Mouse (Mus musculus) testis, postnatal 10 days (tissue): ENCODE results near the gene Hint1.

Experiments used
- DNase-seq: peaks from one replicate; pipeline ENCODE4 v3.0.0; 2021; ENCODE audit warnings: low spot score

Gene Hint1

GRCm38 (mm10) chr11:54861471-54862420 is 4.4 kb upstream of the Hint1 start:
- no peak for DNase-seq

- DNase-seq = peak; percentile 66
These were observed 3.3 kb upstream of the Hint1 start for GRCm38 (mm10) chr11:54862621-54863520.

- no peak for DNase-seq
These were observed 675 bp upstream of the Hint1 start for GRCm38 (mm10) chr11:54865330-54866085.

DNA sequence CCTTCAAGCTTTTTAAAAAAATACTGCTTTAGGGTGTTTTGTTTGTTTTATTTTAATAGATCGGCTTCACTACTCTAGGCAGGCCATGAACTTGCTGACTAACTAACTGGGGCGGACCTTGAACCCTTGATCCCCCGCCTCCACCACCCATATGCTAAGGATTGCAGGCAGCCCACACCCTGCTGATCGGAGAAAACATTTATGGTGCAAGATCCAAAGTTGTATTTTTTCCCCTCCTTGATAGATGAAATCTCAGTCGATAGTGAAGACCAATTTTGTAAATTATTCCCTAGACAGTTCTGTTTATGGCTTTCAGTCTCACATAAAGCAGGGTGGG is 834 bp downstream of the Hint1 start:
- no peak for DNase-seq

DNA sequence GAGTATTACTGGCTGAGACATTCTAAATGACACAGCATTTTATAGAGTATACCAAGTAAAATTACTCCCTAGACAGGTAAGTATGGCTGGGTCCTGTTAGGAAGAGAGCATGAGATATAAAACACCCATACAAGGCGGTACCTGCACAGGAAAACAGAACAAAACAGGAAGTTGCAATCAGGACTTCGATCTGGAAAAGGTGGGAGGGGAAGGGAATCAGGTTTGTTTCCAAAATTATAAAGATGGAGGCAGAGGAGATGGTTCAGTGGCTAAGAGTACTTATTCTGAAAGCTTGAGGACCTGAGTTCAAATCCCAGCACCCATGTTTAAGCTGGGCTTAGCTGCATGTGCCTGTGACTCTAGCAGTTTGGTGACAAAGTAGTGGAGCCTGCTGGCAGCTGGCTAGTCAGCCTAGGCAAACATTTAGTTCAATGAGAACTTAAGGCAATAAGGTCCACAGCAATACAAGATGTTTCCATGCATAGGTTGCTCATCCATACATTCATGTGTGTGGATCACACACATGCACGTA is 1.8 kb downstream of the Hint1 start:
- DNase-seq = no peak

GRCm38 (mm10) chr11:54868445-54868844 is 2.3 kb downstream of the Hint1 start:
- DNase-seq = no peak

DNA sequence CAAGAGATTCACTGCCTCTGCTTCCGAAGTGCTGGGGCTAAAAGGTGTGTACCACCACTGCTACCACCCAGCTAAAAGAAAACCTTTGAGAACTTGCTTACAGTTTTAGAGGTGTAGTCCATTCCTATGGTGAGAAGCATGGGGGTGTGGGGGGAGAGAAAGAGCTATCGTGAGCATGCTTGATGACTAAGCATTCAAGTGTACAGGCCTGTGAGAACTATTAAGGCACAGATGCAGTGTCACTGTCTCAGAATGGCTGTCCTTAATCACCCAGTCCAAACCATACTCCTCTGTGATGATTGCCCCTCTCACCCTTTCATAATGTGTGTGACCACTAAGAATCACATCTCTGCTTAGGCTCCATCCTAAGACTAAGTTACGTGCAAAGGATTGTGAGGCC is 3.1 kb downstream of the Hint1 start:
- DNase-seq = no peak

DNA sequence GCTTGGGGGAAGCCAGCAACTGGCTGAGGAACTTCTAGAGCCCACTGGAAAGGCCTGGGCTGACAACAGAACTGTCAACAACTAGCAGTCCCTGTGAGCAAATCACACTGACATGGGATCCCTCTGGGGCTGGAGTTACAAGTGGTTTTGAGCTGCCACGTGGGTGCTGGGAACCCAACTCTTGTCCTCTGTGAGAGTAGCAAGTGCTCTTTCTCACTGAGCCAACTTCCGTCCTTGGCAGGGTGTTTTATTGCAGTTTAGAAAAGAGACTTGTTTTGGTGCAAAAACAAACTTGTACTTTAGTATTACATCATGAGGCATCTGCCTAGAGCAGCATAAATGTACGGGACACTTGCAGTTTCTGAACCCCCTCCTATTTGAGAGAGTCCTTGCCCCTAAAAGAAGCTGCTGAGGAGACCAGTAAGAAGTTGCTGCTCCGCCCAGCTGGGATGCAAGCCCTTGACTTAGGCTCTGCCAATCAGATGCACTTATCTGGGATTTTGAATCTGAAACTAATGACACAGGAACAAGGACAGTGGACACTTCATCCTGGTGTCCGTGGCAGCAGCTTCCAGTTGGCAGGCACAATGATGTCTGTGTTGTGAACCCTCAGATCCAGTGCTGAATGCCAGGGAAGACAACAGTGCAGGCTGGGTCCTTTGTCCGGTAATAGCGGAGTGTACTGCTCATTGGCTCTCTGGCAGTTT is 5.8 kb downstream of the Hint1 start:
- DNase-seq = no peak

- DNase-seq = no peak
These were observed 9.8 kb downstream of the Hint1 start for GRCm38 (mm10) chr11:54876031-54876430.

DNA sequence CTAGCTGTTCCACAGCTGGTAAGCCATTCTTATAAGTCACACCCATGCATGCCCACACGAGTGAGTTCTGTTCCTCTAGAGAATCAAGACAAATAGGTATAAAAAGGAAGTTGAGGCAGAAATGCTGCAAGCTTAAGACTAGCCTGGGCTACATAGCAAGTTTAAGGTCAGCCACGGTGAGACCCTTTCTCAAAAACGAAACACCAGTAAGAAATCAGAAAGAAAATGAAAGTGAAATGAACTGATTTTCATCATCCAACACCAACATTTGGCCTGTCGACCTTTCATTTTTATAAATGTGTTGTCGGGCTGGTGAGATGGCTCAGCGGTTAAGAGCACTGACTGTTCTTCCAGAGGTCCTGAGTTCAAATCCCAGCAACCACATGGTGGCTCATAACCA is 12.7 kb downstream of the Hint1 start:
- no peak for DNase-seq

GRCm38 (mm10) chr11:54879434-54879833 is 13.3 kb downstream of the Hint1 start:
- no peak for DNase-seq

- no peak for DNase-seq
These were observed 13.7 kb downstream of the Hint1 start for GRCm38 (mm10) chr11:54879922-54880321.

- DNase-seq = no peak
These were observed 14.9 kb downstream of the Hint1 start for GRCm38 (mm10) chr11:54881051-54881474.

DNA sequence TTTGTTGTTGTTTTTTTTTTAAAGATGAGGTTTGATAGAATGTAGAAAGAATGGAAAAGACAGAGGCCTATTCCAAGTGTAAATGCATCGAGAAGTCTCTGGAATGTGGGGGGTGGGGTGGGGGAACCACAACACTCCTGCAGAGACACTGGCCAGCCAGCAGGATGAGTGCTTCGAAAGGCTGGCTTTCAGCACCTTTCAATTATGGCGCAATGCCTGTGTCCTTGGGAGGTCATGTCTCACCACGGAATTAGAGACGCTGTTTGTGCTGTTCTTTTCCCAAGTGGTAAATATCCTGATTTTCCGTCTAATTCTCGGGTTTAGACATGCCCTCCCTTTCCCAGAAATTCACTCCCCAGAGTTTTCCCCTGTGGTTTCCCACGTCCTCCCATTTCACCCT is 16.5 kb downstream of the Hint1 start:
- peak; percentile 57 for DNase-seq

- no peak for DNase-seq
These were observed 18.1 kb downstream of the Hint1 start for GRCm38 (mm10) chr11:54884197-54884828.

GRCm38 (mm10) chr11:54884937-54885336 is 18.8 kb downstream of the Hint1 start:
- peak; percentile 63 for DNase-seq

DNA sequence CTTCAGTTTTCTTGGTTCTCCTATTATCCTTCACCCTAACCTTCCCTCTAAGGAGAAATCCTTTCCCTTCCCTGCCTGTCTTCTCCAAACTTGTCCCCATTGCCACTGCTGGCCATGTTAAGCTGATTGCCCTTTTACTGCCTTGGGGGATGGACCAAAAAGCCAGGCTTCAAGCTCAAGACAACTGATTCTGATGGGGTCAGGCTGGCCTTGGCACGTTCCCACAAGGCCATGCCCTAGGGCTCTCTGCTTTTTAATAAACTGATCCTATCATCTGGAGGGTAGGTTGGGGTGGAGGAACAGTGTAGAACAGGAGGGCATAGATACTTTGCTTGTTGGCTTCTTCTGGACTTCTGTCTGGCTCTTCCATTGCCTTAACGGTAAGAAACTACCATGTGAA is 19.2 kb downstream of the Hint1 start:
- DNase-seq = no peak

DNA sequence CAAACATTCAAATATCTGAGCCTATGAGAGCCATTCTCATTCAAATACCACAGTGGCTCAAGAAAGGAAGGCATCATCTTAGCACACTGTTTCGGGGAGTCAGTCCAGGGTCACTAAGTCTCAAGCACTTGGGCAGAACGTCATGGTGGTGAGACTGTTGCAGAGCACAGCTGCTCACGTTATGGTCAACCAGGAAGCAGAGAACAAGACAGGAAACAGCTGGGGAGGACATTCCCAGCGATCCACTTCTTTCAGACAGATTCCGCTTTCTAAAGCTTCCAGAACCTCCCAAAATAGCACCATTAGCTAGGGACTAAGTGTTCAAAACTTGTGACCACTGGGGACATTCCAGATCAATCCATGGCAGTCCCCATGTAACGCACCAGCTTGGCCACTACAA is 21.7 kb downstream of the Hint1 start:
- DNase-seq = no peak

- DNase-seq = no peak
These were observed 25.2 kb downstream of the Hint1 start for GRCm38 (mm10) chr11:54891341-54891740.

- DNase-seq = no peak
These were observed 25.9 kb downstream of the Hint1 start for GRCm38 (mm10) chr11:54892091-54892490.

GRCm38 (mm10) chr11:54894589-54894988 is 28.4 kb downstream of the Hint1 start:
- DNase-seq = no peak
